Mouse (Mus musculus) adrenal gland, postnatal 25 days (tissue): ENCODE results near the gene Tcp11. TPM values are rescaled to one million over a fixed set of nuclear protein-coding genes. Genes with fewer than 3 reads are reported as not detected.

ENCODE experiments used
- DNase-seq: peaks from one replicate; pipeline ENCODE4 v3.0.0; 2021; ENCODE audit warnings: mixed read lengths
- total RNA-seq: library from RNA; stranded (reverse); gene quantifications from 2 replicates; pipeline ENCODE4 v1.2.3, GENCODE M21; 2021

Tcp11 gene
- total RNA-seq, 1 experiment from 2014 or later: not detected

- DNase-seq: no peak
These were observed 4.0 kb upstream of the Tcp11 start for GRCm38 (mm10) chr17:28084395-28084905.

- DNase-seq: no peak
These were observed 2.4 kb upstream of the Tcp11 start for GRCm38 (mm10) chr17:28082863-28083262.

- no peak for DNase-seq
These were observed 1.4 kb upstream of the Tcp11 start for GRCm38 (mm10) chr17:28081856-28082255.

GRCm38 (mm10) chr17:28081385-28081784 lies 946 bp upstream of the Tcp11 start:
- DNase-seq: peak; percentile 63

GRCm38 (mm10) chr17:28080817-28081165 lies 352 bp upstream of the Tcp11 start:
- no peak for DNase-seq

GRCm38 (mm10) chr17:28079618-28080017 lies 821 bp downstream of the Tcp11 start:
- DNase-seq: peak; percentile 89

- DNase-seq: no peak
These were observed 2.4 kb downstream of the Tcp11 start for GRCm38 (mm10) chr17:28078028-28078427.

- DNase-seq: no peak
These were observed 6.0 kb downstream of the Tcp11 start for GRCm38 (mm10) chr17:28074486-28074885.

GRCm38 (mm10) chr17:28072730-28073129 lies 7.7 kb downstream of the Tcp11 start:
- no peak for DNase-seq

- DNase-seq: peak; percentile 83
These were observed 10.2 kb downstream of the Tcp11 start for GRCm38 (mm10) chr17:28070256-28070655.

- no peak for DNase-seq
These were observed 11.0 kb downstream of the Tcp11 start for GRCm38 (mm10) chr17:28069446-28069845.

GRCm38 (mm10) chr17:28067303-28067702 lies 13.1 kb downstream of the Tcp11 start:
- DNase-seq: no peak

GRCm38 (mm10) chr17:28063163-28063562 lies 17.3 kb downstream of the Tcp11 start:
- no peak for DNase-seq

GRCm38 (mm10) chr17:28062710-28063109 lies 17.7 kb downstream of the Tcp11 start:
- no peak for DNase-seq

GRCm38 (mm10) chr17:28061472-28061871 lies 19.0 kb downstream of the Tcp11 start:
- DNase-seq: peak; percentile 41

- no peak for DNase-seq
These were observed 19.8 kb downstream of the Tcp11 start for GRCm38 (mm10) chr17:28060681-28061080.

GRCm38 (mm10) chr17:28058346-28058745 lies 22.1 kb downstream of the Tcp11 start:
- no peak for DNase-seq

- no peak for DNase-seq
These were observed 28.1 kb downstream of the Tcp11 start for GRCm38 (mm10) chr17:28052293-28052863.

- peak; percentile 53 for DNase-seq
These were observed 30.2 kb downstream of the Tcp11 start for GRCm38 (mm10) chr17:28050210-28050609.

GRCm38 (mm10) chr17:28048425-28048824 lies 32.0 kb downstream of the Tcp11 start:
- DNase-seq: no peak

- DNase-seq: no peak
These were observed 32.9 kb downstream of the Tcp11 start for GRCm38 (mm10) chr17:28047520-28047919.

- no peak for DNase-seq
These were observed 33.4 kb downstream of the Tcp11 start for GRCm38 (mm10) chr17:28047017-28047416.

GRCm38 (mm10) chr17:28042299-28042771 lies 38.1 kb downstream of the Tcp11 start:
- DNase-seq: no peak

- DNase-seq: no peak
These were observed 39.1 kb downstream of the Tcp11 start for GRCm38 (mm10) chr17:28041298-28041697.

- DNase-seq: no peak
These were observed 39.8 kb downstream of the Tcp11 start for GRCm38 (mm10) chr17:28040620-28041019.
